Mouse (Mus musculus) ES-Bruce4 (cell line): ENCODE data around the gene Mast4.

Experiments
- CTCF ChIP-seq: IDR thresholded peaks from one replicate; pipeline ENCODE4 v1.8.1; 2011; ENCODE audit warnings: low read depth, low read length
- POLR2A ChIP-seq: IDR thresholded peaks from one replicate; pipeline ENCODE4 v1.8.1; 2011; ENCODE audit warnings: low read length; ENCODE audit not compliant: insufficient read depth

DNA sequence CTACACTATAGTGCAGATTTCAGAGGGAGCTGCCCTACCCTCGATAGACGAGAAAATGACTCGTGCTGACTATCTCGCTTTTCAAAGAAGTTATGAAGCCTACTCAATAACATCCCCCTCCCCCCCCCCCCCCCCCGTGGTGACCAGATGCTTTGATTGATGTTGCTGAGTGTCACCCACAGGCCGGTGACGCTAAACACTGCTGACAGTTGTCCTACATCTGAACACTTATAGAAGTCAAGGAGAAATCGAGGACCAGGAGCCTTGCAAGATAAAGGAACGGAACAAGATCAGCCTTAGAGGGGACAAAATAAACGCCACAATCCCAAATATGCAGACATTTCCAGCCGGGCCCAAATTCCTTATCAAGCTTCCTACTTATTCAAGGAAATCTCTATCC, 183.1 kb downstream of the Mast4 start:
- no peak for TF ChIP-seq POLR2A
- TF ChIP-seq CTCF = no peak
